Comparison of ENCODE assay signal across 14 mouse cellular contexts in genomic region chr11:53893451-53893850, GRCm38 (mm10). TPM values are rescaled to one million over a fixed set of nuclear protein-coding genes. Genes with fewer than 3 reads are reported as not detected.
DNase-seq lines count a peak whose midpoint lies in the region; TF ChIP-seq lines count a peak whose summit lies in the region.
"Had no signal": no experiment of that assay in that cellular context is flagged by ENCODE, and none has a peak within 500 bp of the region (broad histone marks: within the 10 kb centered on the region; RNA-seq: fewer than 3 reads in every experiment).

No protein-coding gene starts in this region.

- H3K27me3 ChIP-seq in kidney, adult 2 months (replicated peaks; ENCODE audit: control insufficient read depth, insufficient read depth, low read length): no peaks in the 10 kb centered on the region
- H3K27me3 ChIP-seq: heart, embryonic 15.5 days had no signal

- intact Hi-C loops in left cerebral cortex, postnatal 4 days (cut with DNase I): no loop called here

- H3K4me1 ChIP-seq in kidney, adult 2 months (ENCODE audit: control insufficient read depth, insufficient read depth, low read length): peaks cover 11% of the 10 kb centered on the region; the same call in 1 of the 2 replicates
- H3K4me1 ChIP-seq in brown adipose tissue, adult 24 weeks (ENCODE audit: control insufficient read depth, insufficient read depth, insufficient read length, low read length): peaks cover 6% of the 10 kb centered on the region

- WGBS in kidney, adult 2 months: 67% methylated on average over 2 of the region's 2 CpGs
- 49% methylated on average over 2 of the region's 2 CpGs for WGBS in macrophage (ENCODE audit: missing documents)

- peaks cover 5% of the 10 kb centered on the region; the same call in 1 of the 2 replicates for H3K79me2 ChIP-seq in macrophage (ENCODE audit: inconsistent target)

- H3K36me3 ChIP-seq in kidney, adult 2 months (ENCODE audit: control insufficient read depth, insufficient read depth, low read length): no peaks in the 10 kb centered on the region
- H3K36me3 ChIP-seq in macrophage (ENCODE audit: inconsistent target): no peaks in the 10 kb centered on the region
- H3K36me3 ChIP-seq: heart, embryonic 15.5 days; midbrain, embryonic 10.5 days had no signal

- no peak for TF ChIP-seq CTCF in kidney, adult 2 months (conservative IDR thresholded peaks at IDR 0.05; ENCODE audit: insufficient read depth, insufficient read length, low read depth, low read length)

- no peak overlapping the region for H3K4me3 ChIP-seq in kidney, adult 2 months (ENCODE audit: insufficient read depth, low read depth, low read length)
- H3K4me3 ChIP-seq in brown adipose tissue, adult 24 weeks (ENCODE audit: insufficient read depth, low read depth, low read length): no peak overlapping the region
- H3K4me3 ChIP-seq in macrophage (ENCODE audit: inconsistent target): no peak overlapping the region
- H3K4me3 ChIP-seq: heart, embryonic 15.5 days; midbrain, embryonic 10.5 days had no signal

- peak overlapping the region; percentile 76 for H3K27ac ChIP-seq in kidney, adult 2 months (ENCODE audit: insufficient read depth, low read depth, low read length)
- peak overlapping the region; percentile 85 for H3K27ac ChIP-seq in brown adipose tissue, adult 24 weeks (replicated peaks; ENCODE audit: low read depth, low read length)
- peak overlapping the region; percentile 50 for H3K27ac ChIP-seq in macrophage
- H3K27ac ChIP-seq: midbrain, embryonic 10.5 days had no signal

- DNase-seq in kidney, adult 2 months: no peak
- no peak for DNase-seq in kidney, adult 9 months
- DNase-seq in A20 (ENCODE audit: low read depth, low spot score): peak; percentile 13
- DNase-seq in left cerebral cortex, postnatal 4 days: no peak
- DNase-seq in embryo, embryonic 10 days (ENCODE audit: low spot score): no peak
- no peak for DNase-seq in lung, postnatal 10 days
- DNase-seq: adrenal gland, adult 2 months; cerebellum, adult 11-12 months had no signal

- no peak for TF ChIP-seq POLR2A in kidney, adult 2 months (IDR thresholded peaks at IDR 0.05; ENCODE audit: low read depth, low read length)

RNA-seq across cellular contexts. Expression of gene Slc22a5, which starts 2.0 kb away (rescaled TPM):
- polyA plus RNA-seq in kidney, adult 2 months (2012; rRNA removed): 188 and 195 TPM in 2 replicates
- polyA plus RNA-seq in brown adipose tissue, adult 24 weeks (2012; ENCODE audit: insufficient read depth, insufficient read length, missing spikeins): 22.0 and 24.9 TPM in 2 replicates
- 10 to 100 TPM in 10 of 26 experiments, 1 to 10 TPM in 16; 2.2 to 15.9 (median 8.4) TPM for total RNA-seq in macrophage (2018; cell fraction: chromatin; rRNA removed)
- total RNA-seq in macrophage (2018; cell fraction: cytosol; rRNA removed): 10 to 100 TPM in 4 of 26 experiments, 1 to 10 TPM in 22; 5.6 to 12.6 (median 8.4) TPM
- 10 to 100 TPM in 15 of 26 experiments, 1 to 10 TPM in 11; 5.8 to 20.5 (median 11.3) TPM for total RNA-seq in macrophage (2018; cell fraction: nucleus; rRNA removed)
- 6.8 to 9.4 TPM (median 9.2 TPM) in 3 replicates for polyA plus RNA-seq in macrophage (2018)
- total RNA-seq in left cerebral cortex, postnatal 4 days (2021): 10 to 100 TPM; 17.2 to 19.6 TPM

RNA-seq across cellular contexts. Expression of gene Gm12216, which starts 34.4 kb away (rescaled TPM):
- polyA plus RNA-seq in kidney, adult 2 months (2012; rRNA removed): 5.4 and 5.8 TPM in 2 replicates
- 6.5 and 7.8 TPM in 2 replicates for polyA plus RNA-seq in brown adipose tissue, adult 24 weeks (2012; ENCODE audit: insufficient read depth, insufficient read length, missing spikeins)
- total RNA-seq in macrophage (2018; cell fraction: chromatin; rRNA removed): 10 to 100 TPM in 13 of 26 experiments, 1 to 10 TPM in 11, not detected in 2; 4.5 to 64.6 (median 11.2) TPM
- 1 to 10 TPM in 25 of 26 experiments, under 1 TPM in 1; 0.84 to 8.3 (median 3.0) TPM for total RNA-seq in macrophage (2018; cell fraction: cytosol; rRNA removed)
- total RNA-seq in macrophage (2018; cell fraction: nucleus; rRNA removed): 10 to 100 TPM in 14 of 26 experiments, 1 to 10 TPM in 12; 3.7 to 53.3 (median 10.4) TPM
- 0.89 to 3.5 TPM (median 1.1 TPM) in 3 replicates for polyA plus RNA-seq in macrophage (2018)
- 1 to 10 TPM; 1.1 to 1.3 TPM for total RNA-seq in left cerebral cortex, postnatal 4 days (2021)
- polyA plus RNA-seq: embryonic facial prominence, embryonic 11.5 days; hindbrain, embryonic 11.5 days had no signal
